In genomic region chr5:136458893-136459499, GRCm38 (mm10) we compare ENCODE assay signal across 12 mouse cellular contexts.
DNase-seq lines count a peak whose midpoint lies in the region; ATAC-seq and TF ChIP-seq lines count a peak whose summit lies in the region.
"Had no signal": no experiment of that assay in that cellular context is flagged by ENCODE, and none has a peak within 500 bp of the region (broad histone marks: within the 10 kb centered on the region; RNA-seq: fewer than 3 reads in every experiment).

No protein-coding gene starts in this region.

- 87% methylated on average over 11 of the region's 11 CpGs for WGBS in hindbrain, embryonic 15.5 days
- 84% methylated on average over 11 of the region's 11 CpGs for WGBS in hindbrain, postnatal 0 days
- 77% methylated on average over 11 of the region's 11 CpGs for WGBS in olfactory bulb, adult 2 months

- no peak overlapping the region for H3K9ac ChIP-seq in hindbrain, embryonic 15.5 days
- H3K9ac ChIP-seq in hindbrain, postnatal 0 days (replicated peaks; ENCODE audit: low read length) = no peak overlapping the region

- 0 out of 2 replicates have a peak overlapping the region, but pooled peaks have one; percentile 17 for H3K27ac ChIP-seq in hindbrain, embryonic 15.5 days (replicated peaks)
- H3K27ac ChIP-seq in hindbrain, postnatal 0 days = no peak overlapping the region
- peak overlapping the region; percentile 38; the same call in 1 of the 2 replicates for H3K27ac ChIP-seq in olfactory bulb, adult 2 months (ENCODE audit: insufficient read depth, low read depth, low read length)
- H3K27ac ChIP-seq: forebrain, embryonic 10.5 days had no signal

- TF ChIP-seq POLR2A in olfactory bulb, adult 2 months (IDR thresholded peaks at IDR 0.05; ENCODE audit: insufficient read depth, low read depth, low read length) = no peak

- TF ChIP-seq CTCF in hindbrain, postnatal 0 days (IDR thresholded peaks at IDR 0.05; ENCODE audit: low read depth) = no peak
- TF ChIP-seq CTCF in olfactory bulb, adult 2 months (IDR thresholded peaks at IDR 0.05; ENCODE audit: insufficient read depth, low read depth, low read length) = no peak

- DNase-seq in hindbrain, postnatal 0 days (ENCODE audit: low spot score) = no peak
- DNase-seq in induced T-regulatory cell, adult 2 months (ENCODE audit: low read depth) = peak; percentile 45
- no peak for DNase-seq in gastrocnemius, postnatal 25 days
- DNase-seq in testis, postnatal 10 days (ENCODE audit: low spot score) = no peak
- DNase-seq: gastrocnemius, postnatal 10 days; left cerebral cortex, postnatal 4 days; thymus, postnatal 25 days had no signal

- no peaks in the 10 kb centered on the region for H3K36me3 ChIP-seq in hindbrain, embryonic 15.5 days
- no peaks in the 10 kb centered on the region for H3K36me3 ChIP-seq in hindbrain, postnatal 0 days (ENCODE audit: insufficient read depth, low read length)
- H3K36me3 ChIP-seq in megakaryocyte, embryonic 14.5 days (replicated peaks; ENCODE audit: low read length) = peaks cover 26% of the 10 kb centered on the region

- no peaks in the 10 kb centered on the region for H3K9me3 ChIP-seq in hindbrain, embryonic 15.5 days
- H3K9me3 ChIP-seq in hindbrain, postnatal 0 days (ENCODE audit: low read length) = no peaks in the 10 kb centered on the region
- no peaks in the 10 kb centered on the region for H3K9me3 ChIP-seq in megakaryocyte, embryonic 14.5 days
- H3K9me3 ChIP-seq: forebrain, embryonic 10.5 days had no signal

- ATAC-seq in hindbrain, embryonic 15.5 days (ENCODE audit: low FRiP score, low read depth) = no peak
- ATAC-seq in hindbrain, postnatal 0 days = no peak
- ATAC-seq in megakaryocyte, adult 5-6 weeks (ENCODE audit: poor library complexity, severe bottlenecking) = no peak

- peaks cover 14% of the 10 kb centered on the region for H3K4me1 ChIP-seq in hindbrain, embryonic 15.5 days (replicated peaks)
- H3K4me1 ChIP-seq in hindbrain, postnatal 0 days (ENCODE audit: insufficient read depth, low read length) = 0 out of 2 replicates have a peak, but pooled peaks cover 3% of the 10 kb centered on the region
- H3K4me1 ChIP-seq in megakaryocyte, embryonic 14.5 days = peaks cover 86% of the 10 kb centered on the region
- H3K4me1 ChIP-seq in olfactory bulb, adult 2 months (ENCODE audit: control insufficient read depth, insufficient read depth, low read length) = peaks cover 12% of the 10 kb centered on the region

- H3K4me2 ChIP-seq in hindbrain, embryonic 15.5 days = no peak overlapping the region
- no peak overlapping the region for H3K4me2 ChIP-seq in hindbrain, postnatal 0 days (ENCODE audit: low read depth, low read length)

- no peak overlapping the region for H3K4me3 ChIP-seq in hindbrain, embryonic 15.5 days
- no peak overlapping the region for H3K4me3 ChIP-seq in hindbrain, postnatal 0 days (ENCODE audit: low read length)
- H3K4me3 ChIP-seq in megakaryocyte, embryonic 14.5 days (replicated peaks) = peak overlapping the region; percentile 84
- no peak overlapping the region for H3K4me3 ChIP-seq in olfactory bulb, adult 2 months (ENCODE audit: insufficient read depth, low read depth, low read length)
- H3K4me3 ChIP-seq: forebrain, embryonic 10.5 days had no signal

- no peaks in the 10 kb centered on the region for H3K27me3 ChIP-seq in hindbrain, embryonic 15.5 days
- no peaks in the 10 kb centered on the region for H3K27me3 ChIP-seq in hindbrain, postnatal 0 days (ENCODE audit: insufficient read depth, low read length)
- no peaks in the 10 kb centered on the region for H3K27me3 ChIP-seq in megakaryocyte, embryonic 14.5 days (replicated peaks)
